Mouse (Mus musculus): ENCODE data around the gene Hivep1. TPM values are rescaled to one million over a fixed set of nuclear protein-coding genes. Genes with fewer than 3 reads are reported as not detected.

The Hivep1 gene
- polyA plus RNA-seq, 1 experiment from 2014 or later: 7.7 TPM

DNA sequence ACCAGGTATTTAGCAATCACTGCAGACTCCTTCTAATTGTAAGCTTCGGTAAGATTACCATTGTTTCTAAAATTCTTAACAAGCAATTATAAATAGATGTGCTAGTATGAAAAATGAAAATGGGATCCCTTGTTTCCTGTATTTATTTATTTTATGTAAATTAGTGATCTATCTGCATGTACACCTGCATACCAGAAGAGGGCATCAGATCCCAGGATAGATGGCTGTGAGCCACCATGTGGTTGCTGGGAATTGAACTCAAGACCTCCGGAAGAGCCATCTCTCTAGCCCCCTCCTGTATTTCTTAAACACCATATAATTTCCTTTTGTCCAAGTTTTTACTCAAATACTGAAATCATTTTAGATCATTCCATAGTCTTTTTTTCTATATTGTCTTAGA, 145.8 kb downstream of the Hivep1 start:
- WGBS: 88% methylated on average over 2 of the region's 2 CpGs
- TF ChIP-seq CTCF (IDR thresholded peaks at IDR 0.05) (peak; percentile 18; the same call in 1 of the 2 replicates), EP300 (IDR thresholded peaks at IDR 0.05) (no peak)

GRCm38 (mm10) chr13:42213556-42213955, 161.7 kb downstream of the Hivep1 start:
- ATAC-seq (no peak), DNase-seq (ENCODE audit: low spot score) (no peak)
- no peak overlapping the region for H3K4me3 ChIP-seq (ENCODE audit: low read depth, low read length)
- TF ChIP-seq CTCF (IDR thresholded peaks at IDR 0.05): no peak
- TF ChIP-seq EP300 (IDR thresholded peaks at IDR 0.05): no peak
- no peaks in the 10 kb centered on the region for H3K27me3 ChIP-seq (replicated peaks; ENCODE audit: insufficient read depth, low read length)
- WGBS: 86% methylated on average over 6 of the region's 6 CpGs
- H3K27ac ChIP-seq (ENCODE audit: low read length): no peak overlapping the region
- no peak overlapping the region for H3K9ac ChIP-seq (replicated peaks; ENCODE audit: low read depth)
- H3K9me3 ChIP-seq (ENCODE audit: low read length): no peaks in the 10 kb centered on the region
- no peaks in the 10 kb centered on the region for H3K4me1 ChIP-seq (ENCODE audit: insufficient read depth, low read depth, low read length)
- H3K36me3 ChIP-seq (ENCODE audit: insufficient read depth, low read length): no peaks in the 10 kb centered on the region
- no peak overlapping the region for H3K4me2 ChIP-seq (replicated peaks; ENCODE audit: low read depth, low read length)

More for the DNA sequence above, 145.8 kb downstream of the Hivep1 start:
- Histone ChIP-seq H3K9ac (replicated peaks; ENCODE audit: low read depth) (no peak overlapping the region), H3K4me2 (replicated peaks; ENCODE audit: low read depth, low read length) (no peak overlapping the region), H3K27ac (ENCODE audit: low read length) (no peak overlapping the region), H3K27me3 (replicated peaks; ENCODE audit: insufficient read depth, low read length) (no peaks in the 10 kb centered on the region), H3K9me3 (ENCODE audit: low read length) (no peaks in the 10 kb centered on the region; the same call in 1 of the 2 replicates), H3K4me1 (ENCODE audit: insufficient read depth, low read depth, low read length) (no peaks in the 10 kb centered on the region), H3K4me3 (ENCODE audit: low read depth, low read length) (no peak overlapping the region), H3K36me3 (ENCODE audit: insufficient read depth, low read length) (no peaks in the 10 kb centered on the region)
- no peak for ATAC-seq
- DNase-seq (ENCODE audit: low spot score): no peak

DNA sequence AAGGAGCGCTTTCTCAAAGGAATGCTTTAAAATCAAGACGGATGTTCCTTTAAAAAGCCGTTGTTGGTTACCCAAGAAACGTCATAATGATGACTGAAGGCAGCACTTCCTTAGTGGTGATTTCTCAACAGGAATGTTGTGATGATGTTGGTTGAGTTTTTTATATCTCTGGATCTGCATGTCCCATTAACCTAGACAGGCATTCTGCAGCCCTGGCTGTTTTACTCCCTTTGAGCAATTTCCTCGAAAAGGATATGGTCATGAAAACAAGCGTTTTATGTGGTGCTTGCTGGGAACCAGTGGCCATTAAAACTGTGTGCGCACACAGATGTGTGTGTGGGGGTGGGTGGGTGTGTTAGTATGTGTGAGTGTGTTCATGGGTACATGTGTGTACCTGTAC, 170.6 kb downstream of the Hivep1 start:
- Histone ChIP-seq H3K4me1 (ENCODE audit: insufficient read depth, low read depth, low read length) (no peaks in the 10 kb centered on the region), H3K27ac (ENCODE audit: low read length) (no peak overlapping the region), H3K4me3 (ENCODE audit: low read depth, low read length) (no peak overlapping the region), H3K9me3 (ENCODE audit: low read length) (no peaks in the 10 kb centered on the region), H3K9ac (replicated peaks; ENCODE audit: low read depth) (no peak overlapping the region), H3K4me2 (replicated peaks; ENCODE audit: low read depth, low read length) (no peak overlapping the region), H3K36me3 (ENCODE audit: insufficient read depth, low read length) (no peaks in the 10 kb centered on the region), H3K27me3 (replicated peaks; ENCODE audit: insufficient read depth, low read length) (no peaks in the 10 kb centered on the region)
- ATAC-seq: no peak
- 88% methylated on average over 7 of the region's 7 CpGs for WGBS
- DNase-seq (ENCODE audit: low spot score): no peak
- TF ChIP-seq CTCF (IDR thresholded peaks at IDR 0.05): no peak

DNA sequence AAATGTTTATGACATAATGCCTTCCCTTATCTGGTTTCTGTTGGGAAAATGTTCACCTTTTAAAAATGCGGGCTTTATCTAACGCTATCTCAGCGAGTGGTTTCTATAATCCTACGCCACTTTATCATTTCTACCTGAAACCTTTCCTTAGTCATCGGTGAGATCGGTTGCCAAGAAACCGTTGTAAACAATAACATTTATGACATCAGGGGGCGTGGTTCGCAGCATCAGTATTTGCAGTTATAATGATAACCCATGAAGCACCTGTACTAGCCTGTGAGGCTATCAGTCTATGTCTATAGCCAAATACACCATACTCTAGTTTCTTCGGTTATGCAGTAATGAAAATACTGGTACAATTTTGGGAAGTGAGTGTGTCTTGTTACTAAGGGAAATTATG, 177.0 kb downstream of the Hivep1 start:
- Histone ChIP-seq H3K4me1 (ENCODE audit: insufficient read depth, low read depth, low read length) (no peaks in the 10 kb centered on the region), H3K9me3 (ENCODE audit: low read length) (no peaks in the 10 kb centered on the region), H3K27ac (ENCODE audit: low read length) (no peak overlapping the region), H3K4me2 (replicated peaks; ENCODE audit: low read depth, low read length) (no peak overlapping the region), H3K9ac (replicated peaks; ENCODE audit: low read depth) (no peak overlapping the region), H3K36me3 (ENCODE audit: insufficient read depth, low read length) (no peaks in the 10 kb centered on the region), H3K4me3 (ENCODE audit: low read depth, low read length) (no peak overlapping the region), H3K27me3 (replicated peaks; ENCODE audit: insufficient read depth, low read length) (no peaks in the 10 kb centered on the region)
- WGBS: 82% methylated on average over 10 of the region's 10 CpGs
- TF ChIP-seq EP300 (IDR thresholded peaks at IDR 0.05) (no peak), CTCF (IDR thresholded peaks at IDR 0.05) (no peak)
- ATAC-seq (no peak), DNase-seq (ENCODE audit: low spot score) (no peak)

DNA sequence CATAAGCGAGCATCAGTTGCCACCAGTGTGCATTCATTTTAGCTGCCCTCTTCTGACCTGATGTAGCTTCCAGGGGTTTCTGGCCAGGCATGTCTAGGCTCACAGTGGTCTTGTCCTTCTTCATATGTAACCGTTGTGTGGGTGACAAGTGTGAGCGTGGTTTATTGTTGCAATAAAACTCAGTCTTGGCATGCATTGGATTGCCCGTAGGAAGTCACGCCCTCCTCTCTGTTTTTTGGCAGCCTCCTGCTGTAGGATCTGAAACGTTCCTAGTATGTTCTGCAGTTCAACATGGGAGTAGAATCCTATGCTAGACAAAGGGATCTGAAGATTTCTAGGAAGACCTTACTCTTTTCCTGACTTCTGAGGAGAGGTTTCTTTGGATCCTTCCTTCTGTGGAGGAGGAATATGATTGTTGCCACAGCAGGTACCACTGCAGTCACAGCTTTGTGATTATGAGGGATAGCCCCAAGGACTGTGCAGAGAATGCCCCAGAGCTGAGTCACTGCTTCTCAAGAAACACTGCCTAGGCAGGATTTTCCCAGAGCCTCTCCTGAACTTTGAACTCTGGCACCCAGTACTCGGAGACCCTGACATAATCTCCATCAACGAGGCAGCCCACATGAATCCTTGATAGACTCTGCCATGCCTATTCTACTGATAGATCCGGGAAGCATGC, 182.1 kb downstream of the Hivep1 start:
- WGBS: 54% methylated on average over 9 of the region's 9 CpGs
- ATAC-seq: no peak
- Histone ChIP-seq H3K27ac (ENCODE audit: low read length) (no peak overlapping the region), H3K27me3 (replicated peaks; ENCODE audit: insufficient read depth, low read length) (no peaks in the 10 kb centered on the region), H3K4me3 (ENCODE audit: low read depth, low read length) (no peak overlapping the region), H3K9ac (replicated peaks; ENCODE audit: low read depth) (no peak overlapping the region), H3K9me3 (ENCODE audit: low read length) (no peaks in the 10 kb centered on the region), H3K36me3 (ENCODE audit: insufficient read depth, low read length) (no peaks in the 10 kb centered on the region), H3K4me1 (ENCODE audit: insufficient read depth, low read depth, low read length) (no peaks in the 10 kb centered on the region), H3K4me2 (replicated peaks; ENCODE audit: low read depth, low read length) (no peak overlapping the region)
- DNase-seq (ENCODE audit: low spot score): no peak
- TF ChIP-seq EP300 (IDR thresholded peaks at IDR 0.05) (no peak), CTCF (IDR thresholded peaks at IDR 0.05) (no peak)

GRCm38 (mm10) chr13:42238520-42238919, 186.7 kb downstream of the Hivep1 start:
- Histone ChIP-seq H3K36me3 (ENCODE audit: insufficient read depth, low read length) (no peaks in the 10 kb centered on the region), H3K4me3 (ENCODE audit: low read depth, low read length) (no peak overlapping the region), H3K27ac (ENCODE audit: low read length) (no peak overlapping the region), H3K9ac (replicated peaks; ENCODE audit: low read depth) (no peak overlapping the region), H3K4me2 (replicated peaks; ENCODE audit: low read depth, low read length) (no peak overlapping the region), H3K9me3 (ENCODE audit: low read length) (no peaks in the 10 kb centered on the region), H3K27me3 (replicated peaks; ENCODE audit: insufficient read depth, low read length) (no peaks in the 10 kb centered on the region), H3K4me1 (ENCODE audit: insufficient read depth, low read depth, low read length) (no peaks in the 10 kb centered on the region)
- 48% methylated on average over 3 of the region's 3 CpGs for WGBS
- DNase-seq (ENCODE audit: low spot score) (peak; percentile 84), ATAC-seq (peak; percentile 91)
- TF ChIP-seq EP300 (IDR thresholded peaks at IDR 0.05) (peak; percentile 35; the same call in 1 of the 2 replicates), CTCF (IDR thresholded peaks at IDR 0.05) (no peak)

Data from lung, postnatal 0 days (tissue).